Mouse (Mus musculus) c-Kit-negative CD71-positive TER-119-positive erythroid progenitor cells, embryonic 14.5 days (primary cell): ENCODE measurements at regions not wholly inside any gene's neighbourhood (a gene's known extent, or its start where the extent isn't known, plus 50 kb on each side); places are given as distances from the start of the nearest gene placed in this dataset.

ENCODE experiments used
- DNase-seq: peaks from one replicate; pipeline ENCODE4 v3.0.0-alpha.2; 2013; ENCODE audit warnings: low read depth, low spot score

GRCm38 (mm10) chr1:35919840-35920734 lies 148.1 kb upstream of the Hs6st1 start:
- no peak for DNase-seq

GRCm38 (mm10) chr1:35924796-35925195 lies 143.4 kb upstream of the Hs6st1 start:
- DNase-seq, result no peak

- no peak for DNase-seq
Measured at GRCm38 (mm10) chr1:35925301-35925700, 142.9 kb upstream of the Hs6st1 start.

GRCm38 (mm10) chr1:35926191-35927048 lies 141.8 kb upstream of the Hs6st1 start:
- no peak for DNase-seq

GRCm38 (mm10) chr1:35927049-35927415 lies 141.2 kb upstream of the Hs6st1 start:
- DNase-seq, result no peak

GRCm38 (mm10) chr1:35930351-35930750 lies 137.8 kb upstream of the Hs6st1 start:
- DNase-seq, result no peak

- no peak for DNase-seq
Measured at GRCm38 (mm10) chr1:35931056-35931455, 137.1 kb upstream of the Hs6st1 start.

GRCm38 (mm10) chr1:35933511-35933910 lies 134.7 kb upstream of the Hs6st1 start:
- DNase-seq, result no peak

GRCm38 (mm10) chr1:35935099-35935651 lies 133.0 kb upstream of the Hs6st1 start:
- no peak for DNase-seq

- no peak for DNase-seq
Measured at GRCm38 (mm10) chr1:35936362-35937093, 131.7 kb upstream of the Hs6st1 start.

- DNase-seq, result no peak
Measured at GRCm38 (mm10) chr1:35940236-35940635, 128.0 kb upstream of the Hs6st1 start.

GRCm38 (mm10) chr1:35941642-35942077 lies 126.5 kb upstream of the Hs6st1 start:
- no peak for DNase-seq

GRCm38 (mm10) chr1:35942222-35942621 lies 126.0 kb upstream of the Hs6st1 start:
- DNase-seq, result no peak

- no peak for DNase-seq
Measured at GRCm38 (mm10) chr1:35943800-35944199, 124.4 kb upstream of the Hs6st1 start.

- no peak for DNase-seq
Measured at GRCm38 (mm10) chr1:35944376-35944775, 123.8 kb upstream of the Hs6st1 start.

- no peak for DNase-seq
Measured at GRCm38 (mm10) chr1:35944849-35945248, 123.4 kb upstream of the Hs6st1 start.

GRCm38 (mm10) chr1:35945596-35945995 lies 122.6 kb upstream of the Hs6st1 start:
- no peak for DNase-seq

- no peak for DNase-seq
Measured at GRCm38 (mm10) chr1:35948104-35948503, 120.1 kb upstream of the Hs6st1 start.

- no peak for DNase-seq
Measured at GRCm38 (mm10) chr1:35951082-35951481, 117.1 kb upstream of the Hs6st1 start.

GRCm38 (mm10) chr1:35953721-35954120 lies 114.5 kb upstream of the Hs6st1 start:
- no peak for DNase-seq
